18 mouse cellular contexts compared by ENCODE assay signal in genomic region chr13:13564541-13564940, GRCm38 (mm10). TPM values are rescaled to one million over a fixed set of nuclear protein-coding genes. Genes with fewer than 3 reads are reported as not detected.
DNase-seq lines count a peak whose midpoint lies in the region; ATAC-seq and TF ChIP-seq lines count a peak whose summit lies in the region.
"Had no signal": no experiment of that assay in that cellular context is flagged by ENCODE, and none has a peak within 500 bp of the region (broad histone marks: within the 10 kb centered on the region; RNA-seq: fewer than 3 reads in every experiment).

No protein-coding gene starts in this region.

- peaks cover 17% of the 10 kb centered on the region for H3K4me1 ChIP-seq in heart, embryonic 12.5 days (replicated peaks)
- H3K4me1 ChIP-seq in kidney, adult 2 months (ENCODE audit: control insufficient read depth, insufficient read depth, low read length) = no peaks in the 10 kb centered on the region
- H3K4me1 ChIP-seq: forebrain, embryonic 10.5 days; midbrain, embryonic 15.5 days; stomach, embryonic 15.5 days had no signal

- no peak overlapping the region for H3K4me2 ChIP-seq in heart, embryonic 12.5 days
- H3K4me2 ChIP-seq: heart, embryonic 13.5 days; midbrain, embryonic 15.5 days; stomach, embryonic 15.5 days had no signal

- no peak for ATAC-seq in heart, embryonic 12.5 days (ENCODE audit: insufficient number of reproducible peaks, low FRiP score)
- ATAC-seq: hindbrain, embryonic 16.5 days; midbrain, embryonic 15.5 days had no signal

- no peak overlapping the region for H3K27ac ChIP-seq in heart, embryonic 12.5 days (ENCODE audit: poor library complexity, severe bottlenecking)
- no peak overlapping the region for H3K27ac ChIP-seq in kidney, adult 2 months (ENCODE audit: insufficient read depth, low read depth, low read length)
- H3K27ac ChIP-seq: forebrain, embryonic 10.5 days; heart, embryonic 13.5 days; kidney, postnatal 0 days; left cerebral cortex, adult 2 months; midbrain, embryonic 15.5 days; stomach, embryonic 15.5 days had no signal

- DNase-seq in heart, adult 11 months = peak; percentile 86
- peak; percentile 44 to 57 for DNase-seq in spleen, postnatal 36 days (ENCODE audit: low spot score in 2 of 2)
- no peak for DNase-seq in spleen, adult 18-20 months
- peak; percentile 92 for DNase-seq in naive thymus-derived CD4-positive, alpha-beta T cell, adult 2 months (ENCODE audit: low read depth)
- peak; percentile 74 for DNase-seq in thymus, postnatal 4 days
- no peak for DNase-seq in gastrocnemius, adult 18-20 months (ENCODE audit: low spot score)
- no peak for DNase-seq in kidney, adult 2 months
- DNase-seq: cerebellum, adult 9-11 months; lung, adult 2 months; right cerebral cortex, adult 18-20 months had no signal

- no peak overlapping the region for H3K4me3 ChIP-seq in heart, embryonic 12.5 days
- H3K4me3 ChIP-seq in kidney, adult 2 months (ENCODE audit: insufficient read depth, low read depth, low read length) = no peak overlapping the region
- H3K4me3 ChIP-seq: forebrain, embryonic 10.5 days; heart, embryonic 13.5 days; left cerebral cortex, adult 2 months; midbrain, embryonic 15.5 days; stomach, embryonic 15.5 days had no signal

- no peaks in the 10 kb centered on the region for H3K9me3 ChIP-seq in heart, embryonic 12.5 days (replicated peaks)
- H3K9me3 ChIP-seq: forebrain, embryonic 10.5 days; heart, embryonic 13.5 days; midbrain, embryonic 15.5 days; stomach, embryonic 15.5 days had no signal

- H3K27me3 ChIP-seq in heart, embryonic 12.5 days (replicated peaks) = no peaks in the 10 kb centered on the region
- no peaks in the 10 kb centered on the region for H3K27me3 ChIP-seq in kidney, adult 2 months (replicated peaks; ENCODE audit: control insufficient read depth, insufficient read depth, low read length)
- H3K27me3 ChIP-seq: heart, embryonic 13.5 days; midbrain, embryonic 15.5 days; stomach, embryonic 15.5 days had no signal

- H3K36me3 ChIP-seq in heart, embryonic 12.5 days = no peaks in the 10 kb centered on the region
- no peaks in the 10 kb centered on the region for H3K36me3 ChIP-seq in kidney, adult 2 months (ENCODE audit: control insufficient read depth, insufficient read depth, low read length)
- H3K36me3 ChIP-seq: forebrain, embryonic 10.5 days; heart, embryonic 13.5 days; midbrain, embryonic 15.5 days; stomach, embryonic 15.5 days had no signal

- no peak for TF ChIP-seq CTCF in kidney, adult 2 months (conservative IDR thresholded peaks at IDR 0.05; ENCODE audit: insufficient read depth, insufficient read length, low read depth, low read length)

- 62% methylated on average over 4 of the region's 4 CpGs for WGBS in heart, embryonic 12.5 days
- 45% methylated on average over 4 of the region's 4 CpGs for whole genome bisulfite sequencing in kidney, adult 2 months

- H3K9ac ChIP-seq in heart, embryonic 12.5 days = no peak overlapping the region
- H3K9ac ChIP-seq: heart, embryonic 13.5 days; midbrain, embryonic 15.5 days; stomach, embryonic 15.5 days had no signal

- no peak for TF ChIP-seq POLR2A in kidney, adult 2 months (IDR thresholded peaks at IDR 0.05; ENCODE audit: low read depth, low read length)

RNA-seq across cellular contexts. Expression of gene Lyst, which starts 25.7 kb away (rescaled TPM):
- 4.3 and 4.9 TPM in 2 replicates for polyA plus RNA-seq in heart, embryonic 12.5 days (2016; fragmentation: Nextera tagmentation; extraction: Ambion mirVana)
- 1 to 10 TPM; 3.6 to 4.3 TPM for total RNA-seq in gastrocnemius, adult 18-20 months (2021)
- 2.2 and 2.4 TPM in 2 replicates for polyA plus RNA-seq in kidney, adult 2 months (2012; rRNA removed)

Comparison
In these comparisons a context has a peak if more than half of its experiments do, and no peak if none do; other contexts are left out.
1. DNase-seq: peak in heart, adult 11 months (single experiment), spleen, postnatal 36 days (2 of 2), naive thymus-derived CD4-positive, alpha-beta T cell, adult 2 months (single experiment) and thymus, postnatal 4 days (single experiment); none in spleen, adult 18-20 months (0 of 2), gastrocnemius, adult 18-20 months (single experiment) and kidney, adult 2 months (single experiment).